Mouse (Mus musculus): ENCODE data around the gene Tcl1b3. TPM values are rescaled to one million over a fixed set of nuclear protein-coding genes. Genes with fewer than 3 reads are reported as not detected.
"Not testable (repeated sequence)": the region's sequence is repeated elsewhere in the genome, so short reads cannot be mapped to it uniquely, and the experiment has no call there.

Gene Tcl1b3
- total RNA-seq (2014; rRNA removed) (not detected in 2 replicates), polyA plus RNA-seq (2015; fragmentation: Nextera tagmentation; extraction: Ambion mirVana) (not detected in 2 replicates)

DNA sequence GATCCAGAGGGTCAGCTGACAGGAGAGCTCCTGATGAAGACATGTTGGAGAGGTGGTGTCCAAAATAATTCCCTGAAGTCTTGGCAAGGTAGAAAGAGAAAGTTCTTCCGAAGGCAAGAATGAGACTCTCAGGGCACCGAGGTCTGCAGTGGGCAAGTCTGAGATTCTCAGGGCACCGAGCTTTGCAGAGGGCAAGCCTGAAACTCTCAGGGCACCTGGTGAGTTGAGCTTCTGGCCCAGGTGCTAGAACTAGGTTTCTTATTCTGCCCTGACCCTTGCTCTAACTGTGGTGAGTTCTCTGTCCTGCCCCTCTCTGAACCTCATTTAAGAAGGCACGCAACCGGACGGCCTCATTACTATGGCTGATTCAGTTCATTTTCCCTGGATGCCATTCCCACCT is at the start of gene Tcl1b3:
TSS of gene Tcl1b3 (plus strand) at position 301 of the 400 bp plus-strand sequence.
- H3K36me3 ChIP-seq (ENCODE audit: insufficient read depth, low read length); H3K4me3 ChIP-seq (ENCODE audit: low read length); H3K4me1 ChIP-seq (ENCODE audit: insufficient read depth, low read length); H3K27ac ChIP-seq; H3K9ac ChIP-seq (replicated peaks; ENCODE audit: low read length); ATAC-seq; H3K9me3 ChIP-seq (ENCODE audit: low read length); DNase-seq (ENCODE audit: low spot score); H3K27me3 ChIP-seq (ENCODE audit: insufficient read depth, low read length); H3K4me2 ChIP-seq (ENCODE audit: low read depth, low read length): not testable (repeated sequence)
- 91% methylated on average over 6 of the region's 6 CpGs for WGBS

- WGBS: 96% methylated on average over 3 of the region's 3 CpGs
- ATAC-seq (no peak), DNase-seq (ENCODE audit: low spot score) (no peak)
- H3K27me3 ChIP-seq (ENCODE audit: insufficient read depth, low read length): no peaks in the 10 kb centered on the region
- no peak overlapping the region for H3K4me2 ChIP-seq (ENCODE audit: low read depth, low read length)
- H3K4me1 ChIP-seq (ENCODE audit: insufficient read depth, low read length): no peaks in the 10 kb centered on the region
- H3K9ac ChIP-seq (replicated peaks; ENCODE audit: low read length): no peak overlapping the region
- no peaks in the 10 kb centered on the region for H3K36me3 ChIP-seq (ENCODE audit: insufficient read depth, low read length)
- H3K27ac ChIP-seq: no peak overlapping the region
- H3K9me3 ChIP-seq (ENCODE audit: low read length): no peaks in the 10 kb centered on the region
- no peak for TF ChIP-seq CTCF (IDR thresholded peaks at IDR 0.05; ENCODE audit: low read depth)
- no peak overlapping the region for H3K4me3 ChIP-seq (ENCODE audit: low read length)
Observed at GRCm38 (mm10) chr12:105143096-105143495, 47.7 kb upstream of the Tcl1b3 start.

DNA sequence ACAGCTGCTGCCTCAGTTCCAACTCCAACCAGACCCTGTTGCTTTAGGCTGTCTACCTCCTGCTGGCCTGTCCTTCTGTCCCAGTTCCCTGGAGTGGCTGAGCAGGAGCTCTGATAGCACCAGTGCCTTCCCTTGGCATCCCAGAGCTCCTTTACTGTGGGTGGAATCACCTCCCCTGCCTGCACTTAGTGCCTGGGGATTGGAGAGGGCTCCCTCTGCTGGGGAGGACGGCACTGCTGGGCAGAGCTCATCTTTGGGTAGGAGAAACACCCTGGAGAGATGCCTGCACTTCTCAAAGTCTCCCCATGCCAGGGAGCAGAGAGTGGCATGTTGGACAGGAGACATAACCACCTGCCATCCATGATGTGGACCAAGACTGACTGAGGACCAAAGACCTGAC is 45.9 kb upstream of the Tcl1b3 start:
- 71% methylated on average over 1 of the region's 1 CpGs for WGBS
- H3K27me3 ChIP-seq (ENCODE audit: insufficient read depth, low read length); H3K27ac ChIP-seq; DNase-seq (ENCODE audit: low spot score); ATAC-seq; H3K4me1 ChIP-seq (ENCODE audit: insufficient read depth, low read length); H3K4me3 ChIP-seq (ENCODE audit: low read length); H3K4me2 ChIP-seq (ENCODE audit: low read depth, low read length); H3K9me3 ChIP-seq (ENCODE audit: low read length); H3K36me3 ChIP-seq (ENCODE audit: insufficient read depth, low read length); H3K9ac ChIP-seq (replicated peaks; ENCODE audit: low read length): not testable (repeated sequence)

DNA sequence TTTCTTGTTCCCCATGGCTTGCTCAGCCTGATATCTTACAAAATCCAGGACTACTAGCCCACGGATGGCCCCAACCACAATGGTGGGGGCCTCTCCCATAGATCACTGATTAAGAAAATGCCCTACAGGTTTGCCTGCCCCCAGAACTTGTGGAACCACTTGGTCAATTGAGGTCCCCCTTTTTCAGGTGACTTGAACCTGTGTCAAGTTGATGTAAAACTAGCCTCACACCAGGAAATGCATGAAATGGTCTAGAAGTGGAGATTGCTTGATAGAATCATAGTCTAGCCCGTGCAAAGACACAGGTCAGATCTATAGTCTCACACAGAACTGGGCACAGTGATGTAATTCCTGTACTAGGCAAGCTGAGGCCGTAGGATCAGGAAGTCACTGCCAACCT is 45.1 kb upstream of the Tcl1b3 start, which contains the start of gene Tcl1b2:
TSS of gene Tcl1b2 (plus strand) at position 301 of the 400 bp plus-strand sequence.
- Histone ChIP-seq H3K9me3 (ENCODE audit: low read length) (no peaks in the 10 kb centered on the region), H3K27ac (no peak within 1 kb of the TSS), H3K27me3 (ENCODE audit: insufficient read depth, low read length) (no peaks in the 10 kb centered on the region), H3K4me3 (ENCODE audit: low read length) (no peak within 1 kb of the TSS), H3K4me1 (ENCODE audit: insufficient read depth, low read length) (no peaks in the 10 kb centered on the region), H3K9ac (replicated peaks; ENCODE audit: low read length) (no peak within 1 kb of the TSS), H3K4me2 (ENCODE audit: low read depth, low read length) (no peak within 1 kb of the TSS), H3K36me3 (ENCODE audit: insufficient read depth, low read length) (no peaks in the 10 kb centered on the region)
- DNase-seq (ENCODE audit: low spot score): no peak
- ATAC-seq: no peak
- WGBS: 82% methylated on average over 3 of the region's 3 CpGs
- TF ChIP-seq CTCF (IDR thresholded peaks at IDR 0.05; ENCODE audit: low read depth): no peak

DNA sequence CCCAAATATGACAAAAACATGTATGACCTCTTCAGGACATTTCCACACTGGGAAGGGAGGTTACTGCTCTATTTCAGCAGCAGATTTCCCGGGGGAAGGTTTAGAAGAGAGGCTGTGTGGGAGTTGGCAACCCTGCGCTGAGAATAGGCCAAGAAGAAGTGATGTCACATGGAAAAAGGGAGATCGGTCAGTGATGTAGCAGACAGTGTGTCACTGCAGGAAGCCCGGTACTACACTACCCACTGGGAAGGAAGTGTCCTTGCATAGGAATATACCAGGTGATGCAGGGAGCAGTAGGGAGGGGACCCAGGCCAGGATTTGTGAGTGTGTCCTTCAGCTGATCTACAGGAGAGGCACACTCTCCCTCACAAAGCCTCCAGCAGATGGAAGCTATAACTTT is 35.6 kb upstream of the Tcl1b3 start:
- H3K4me1 ChIP-seq (ENCODE audit: insufficient read depth, low read length): not testable (repeated sequence)

GRCm38 (mm10) chr12:105158842-105159241 is 32.0 kb upstream of the Tcl1b3 start:
- Histone ChIP-seq H3K4me3 (ENCODE audit: low read length) (no peak overlapping the region), H3K9ac (replicated peaks; ENCODE audit: low read length) (no peak overlapping the region), H3K9me3 (ENCODE audit: low read length) (no peaks in the 10 kb centered on the region), H3K27ac (no peak overlapping the region), H3K4me2 (ENCODE audit: low read depth, low read length) (no peak overlapping the region), H3K27me3 (ENCODE audit: insufficient read depth, low read length) (no peaks in the 10 kb centered on the region), H3K4me1 (ENCODE audit: insufficient read depth, low read length) (no peaks in the 10 kb centered on the region), H3K36me3 (ENCODE audit: insufficient read depth, low read length) (no peaks in the 10 kb centered on the region)
- ATAC-seq: no peak
- DNase-seq (ENCODE audit: low spot score): no peak
- TF ChIP-seq CTCF (IDR thresholded peaks at IDR 0.05; ENCODE audit: low read depth): no peak
- WGBS: 83% methylated on average over 6 of the region's 6 CpGs

More for the DNA sequence above, 35.6 kb upstream of the Tcl1b3 start:
- H3K9ac ChIP-seq (replicated peaks; ENCODE audit: low read length); H3K9me3 ChIP-seq (ENCODE audit: low read length); ATAC-seq; DNase-seq (ENCODE audit: low spot score); H3K27ac ChIP-seq; H3K4me3 ChIP-seq (ENCODE audit: low read length); H3K36me3 ChIP-seq (ENCODE audit: insufficient read depth, low read length); H3K27me3 ChIP-seq (ENCODE audit: insufficient read depth, low read length); H3K4me2 ChIP-seq (ENCODE audit: low read depth, low read length): not testable (repeated sequence)
- WGBS: 73% methylated on average over 4 of the region's 4 CpGs

DNA sequence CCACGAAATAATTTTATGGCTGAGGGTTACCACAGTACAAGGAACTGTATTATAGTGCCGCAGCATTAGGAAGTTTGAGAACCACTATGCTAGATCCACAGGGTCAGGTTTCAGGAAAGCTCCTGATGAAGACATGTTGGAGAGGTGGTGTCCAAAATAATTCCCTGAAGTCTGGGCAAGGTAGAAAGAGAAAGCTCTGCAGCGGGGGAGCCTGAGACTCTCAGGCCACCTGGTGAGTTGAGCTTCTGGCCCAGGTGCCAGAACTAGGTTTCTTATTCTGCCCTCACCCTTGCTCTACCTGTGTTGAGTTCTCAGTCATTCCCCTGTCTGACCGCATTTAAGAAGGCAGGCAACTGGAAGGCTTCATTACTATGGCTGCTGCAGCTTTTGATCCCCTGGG is 31.5 kb upstream of the Tcl1b3 start, which contains the start of gene Tcl1b1:
TSS of gene Tcl1b1 (plus strand) at position 301 of the 400 bp plus-strand sequence.
- Histone ChIP-seq H3K4me3 (ENCODE audit: low read length) (no peak within 1 kb of the TSS), H3K9me3 (ENCODE audit: low read length) (no peaks in the 10 kb centered on the region), H3K27ac (no peak within 1 kb of the TSS), H3K27me3 (ENCODE audit: insufficient read depth, low read length) (no peaks in the 10 kb centered on the region), H3K4me2 (ENCODE audit: low read depth, low read length) (no peak within 1 kb of the TSS), H3K9ac (replicated peaks; ENCODE audit: low read length) (no peak within 1 kb of the TSS), H3K36me3 (ENCODE audit: insufficient read depth, low read length) (no peaks in the 10 kb centered on the region), H3K4me1 (ENCODE audit: insufficient read depth, low read length) (no peaks in the 10 kb centered on the region)
- ATAC-seq: no peak
- no peak for DNase-seq (ENCODE audit: low spot score)
- WGBS: 71% methylated on average over 4 of the region's 4 CpGs
- TF ChIP-seq CTCF (IDR thresholded peaks at IDR 0.05; ENCODE audit: low read depth): no peak
